Mouse (Mus musculus): ENCODE measurements around the gene Glb1l. TPM values are rescaled to one million over a fixed set of nuclear protein-coding genes. Genes with fewer than 3 reads are reported as not detected.
A peak's percentile ranks its signal among the peaks of the same experiment; 100 is the strongest.

The Glb1l gene
- polyA plus RNA-seq, 1 experiment from 2014 or later = 9.2 TPM

DNA sequence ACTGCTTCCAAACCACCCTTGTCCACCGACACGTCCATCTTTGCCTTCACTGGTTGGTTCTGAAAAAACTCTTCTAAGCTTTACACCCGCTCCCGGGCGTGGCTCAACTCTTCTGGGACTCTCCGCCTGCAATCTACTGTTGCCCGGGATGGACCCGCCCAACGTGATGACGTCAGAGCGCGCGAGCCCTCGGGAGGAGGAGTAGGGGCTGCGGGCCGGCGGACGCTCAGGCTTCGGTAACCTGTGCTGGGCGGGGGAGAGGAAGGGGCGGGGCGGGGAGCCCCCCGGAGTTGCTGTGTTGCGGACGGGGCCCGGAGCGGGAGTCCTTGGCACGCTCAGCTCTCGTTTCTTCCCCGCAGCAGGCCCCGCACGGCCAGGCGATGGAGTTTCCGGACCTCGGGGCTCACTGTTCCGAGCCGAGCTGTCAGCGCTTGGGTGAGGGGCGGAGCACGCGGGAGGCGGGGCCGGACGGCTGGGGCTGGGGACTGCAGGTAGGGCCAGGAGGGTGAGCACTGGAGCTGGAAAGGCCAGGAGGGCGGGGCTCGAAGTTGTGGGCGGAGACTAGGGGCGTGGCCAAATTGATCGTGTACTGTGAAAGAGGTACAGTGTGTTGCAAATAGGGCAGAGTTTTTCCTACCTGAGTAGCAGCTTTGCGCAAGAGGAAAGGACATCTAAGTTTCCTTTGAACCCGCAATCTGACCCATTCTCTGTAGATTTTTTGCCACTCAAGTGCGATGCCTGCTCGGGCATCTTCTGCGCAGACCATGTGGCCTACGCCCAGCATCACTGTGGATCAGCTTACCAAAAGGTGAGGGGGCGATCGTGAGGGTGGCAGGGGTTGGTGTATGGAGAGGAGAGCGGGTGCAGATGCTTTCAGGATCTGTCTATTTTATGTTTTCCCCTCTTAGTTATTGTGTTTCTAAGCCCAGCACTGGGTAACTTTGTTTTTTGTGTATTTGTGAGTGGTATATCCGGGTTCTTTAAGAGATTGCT, 41.8 kb downstream of the Glb1l start, which contains the start of gene Zfand2b:
Gene Zfand2b, plus strand, starts transcription at position 175 of the 993 bp plus-strand sequence.
- H3K27ac ChIP-seq (ENCODE audit: low read length) = peak within 1 kb of the TSS; percentile 93
- H3K9ac ChIP-seq (ENCODE audit: low read depth, low read length) = peak within 1 kb of the TSS; percentile 90
- peak within 1 kb of the TSS; percentile 89 for H3K4me2 ChIP-seq (ENCODE audit: low read depth, low read length)
- peaks cover 7% of the 10 kb centered on the region for H3K36me3 ChIP-seq (ENCODE audit: control insufficient read depth, insufficient read depth, low read length)
- peak; percentile 99 for ATAC-seq
- peak within 1 kb of the TSS; percentile 88 for H3K4me3 ChIP-seq (ENCODE audit: low read length)
- H3K27me3 ChIP-seq (replicated peaks; ENCODE audit: control insufficient read depth, insufficient read depth, low read length) = no peaks in the 10 kb centered on the region
- 2% methylated on average over 59 of the region's 59 CpGs for WGBS
- peaks cover 13% of the 10 kb centered on the region for H3K4me1 ChIP-seq (ENCODE audit: control insufficient read depth, insufficient read depth, low read length)
- no peaks in the 10 kb centered on the region for H3K9me3 ChIP-seq (ENCODE audit: control insufficient read depth, low read length)

GRCm38 (mm10) chr1:75168093-75168471, 42.5 kb downstream of the Glb1l start:
- Histone ChIP-seq H3K4me1 (ENCODE audit: control insufficient read depth, insufficient read depth, low read length) (peaks cover 13% of the 10 kb centered on the region), H3K9ac (ENCODE audit: low read depth, low read length) (peak overlapping the region; percentile 90)
- WGBS = 7% methylated on average over 7 of the region's 7 CpGs

GRCm38 (mm10) chr1:75160256-75160617, 50.4 kb downstream of the Glb1l start:
- Histone ChIP-seq H3K4me3 (ENCODE audit: low read length) (no peak overlapping the region), H3K27ac (ENCODE audit: low read length) (no peak overlapping the region), H3K4me1 (ENCODE audit: control insufficient read depth, insufficient read depth, low read length) (no peaks in the 10 kb centered on the region), H3K27me3 (replicated peaks; ENCODE audit: control insufficient read depth, insufficient read depth, low read length) (no peaks in the 10 kb centered on the region), H3K9ac (ENCODE audit: low read depth, low read length) (no peak overlapping the region), H3K4me2 (ENCODE audit: low read depth, low read length) (no peak overlapping the region), H3K9me3 (ENCODE audit: control insufficient read depth, low read length) (no peaks in the 10 kb centered on the region), H3K36me3 (ENCODE audit: control insufficient read depth, insufficient read depth, low read length) (no peaks in the 10 kb centered on the region)
- no peak for ATAC-seq
- WGBS = 83% methylated on average over 4 of the region's 4 CpGs

More at GRCm38 (mm10) chr1:75168093-75168471, 42.5 kb downstream of the Glb1l start:
- Histone ChIP-seq H3K27ac (ENCODE audit: low read length) (peak overlapping the region; percentile 17), H3K9me3 (ENCODE audit: control insufficient read depth, low read length) (no peaks in the 10 kb centered on the region), H3K27me3 (replicated peaks; ENCODE audit: control insufficient read depth, insufficient read depth, low read length) (no peaks in the 10 kb centered on the region), H3K4me2 (ENCODE audit: low read depth, low read length) (peak overlapping the region; percentile 89), H3K36me3 (ENCODE audit: control insufficient read depth, insufficient read depth, low read length) (peaks cover 7% of the 10 kb centered on the region), H3K4me3 (ENCODE audit: low read length) (peak overlapping the region; percentile 88)
- ATAC-seq = peak; percentile 31

DNA sequence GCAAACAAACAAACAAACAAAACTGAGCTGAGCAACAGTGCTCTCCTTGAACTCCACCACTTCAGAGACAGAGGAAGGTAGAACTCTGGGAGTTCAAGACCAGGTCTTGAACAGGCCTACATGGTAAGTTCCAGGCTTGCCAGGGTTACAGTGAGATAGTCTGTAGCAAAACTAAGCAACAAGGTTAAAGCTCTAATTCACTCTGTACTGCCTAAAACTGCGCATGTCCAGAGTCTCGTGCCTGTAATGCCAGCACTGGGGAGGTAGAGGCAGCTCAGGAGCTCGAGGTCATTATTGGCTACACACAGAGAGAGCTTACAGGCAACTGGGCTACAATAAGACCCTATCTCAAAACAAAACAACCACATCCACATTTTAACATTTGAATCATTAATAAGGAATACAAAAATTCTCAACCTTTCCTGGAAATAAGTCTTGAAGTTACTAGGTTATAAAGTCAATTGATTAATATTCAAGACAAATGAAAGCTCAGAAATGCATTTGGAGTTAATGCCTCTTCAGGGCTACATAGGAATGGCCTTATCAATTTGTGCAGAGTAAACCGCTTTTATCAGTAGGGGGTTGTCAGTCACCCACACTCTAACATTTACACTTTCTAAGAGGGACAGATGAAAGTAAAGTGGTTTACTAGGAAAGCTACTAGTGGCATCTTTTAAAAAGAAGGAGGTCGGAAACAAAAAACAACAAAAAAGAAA, 50.9 kb downstream of the Glb1l start:
- Histone ChIP-seq H3K27me3 (replicated peaks; ENCODE audit: control insufficient read depth, insufficient read depth, low read length) (no peaks in the 10 kb centered on the region), H3K36me3 (ENCODE audit: control insufficient read depth, insufficient read depth, low read length) (no peaks in the 10 kb centered on the region), H3K4me1 (ENCODE audit: control insufficient read depth, insufficient read depth, low read length) (no peaks in the 10 kb centered on the region), H3K9me3 (ENCODE audit: control insufficient read depth, low read length) (no peaks in the 10 kb centered on the region), H3K4me3 (ENCODE audit: low read length) (no peak overlapping the region), H3K27ac (ENCODE audit: low read length) (no peak overlapping the region), H3K4me2 (ENCODE audit: low read depth, low read length) (no peak overlapping the region), H3K9ac (ENCODE audit: low read depth, low read length) (no peak overlapping the region)
- 66% methylated on average over 5 of the region's 5 CpGs for WGBS
- no peak for ATAC-seq

DNA sequence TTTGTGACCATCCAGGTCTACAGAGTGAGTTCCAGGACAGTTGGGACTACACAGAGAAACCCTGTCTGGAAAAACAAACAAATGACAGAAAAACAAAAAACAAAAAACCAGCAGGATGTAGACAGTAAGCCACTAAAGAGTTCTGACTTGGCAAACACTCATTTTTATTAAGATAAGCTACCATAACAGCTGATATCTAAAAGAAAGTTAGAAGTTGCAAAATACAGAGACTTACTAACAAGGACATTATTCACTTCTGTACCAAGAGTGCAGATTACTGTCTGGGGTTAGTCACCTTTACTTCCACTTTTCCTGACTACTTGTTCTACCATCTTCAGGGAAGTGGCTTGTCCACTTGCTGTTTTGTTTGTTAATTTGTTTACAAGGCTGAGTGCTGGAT, 51.6 kb downstream of the Glb1l start:
- H3K36me3 ChIP-seq (ENCODE audit: control insufficient read depth, insufficient read depth, low read length) = no peaks in the 10 kb centered on the region
- H3K27ac ChIP-seq (ENCODE audit: low read length) = no peak overlapping the region
- H3K4me2 ChIP-seq (ENCODE audit: low read depth, low read length) = no peak overlapping the region
- no peak overlapping the region for H3K9ac ChIP-seq (ENCODE audit: low read depth, low read length)
- no peak for ATAC-seq
- no peak overlapping the region for H3K4me3 ChIP-seq (ENCODE audit: low read length)
- no peaks in the 10 kb centered on the region for H3K9me3 ChIP-seq (ENCODE audit: control insufficient read depth, low read length)
- no peaks in the 10 kb centered on the region for H3K27me3 ChIP-seq (replicated peaks; ENCODE audit: control insufficient read depth, insufficient read depth, low read length)
- no peaks in the 10 kb centered on the region for H3K4me1 ChIP-seq (ENCODE audit: control insufficient read depth, insufficient read depth, low read length)

GRCm38 (mm10) chr1:75155837-75156236, 54.8 kb downstream of the Glb1l start:
- no peak overlapping the region for H3K9ac ChIP-seq (ENCODE audit: low read depth, low read length)
- no peak for ATAC-seq
- H3K4me1 ChIP-seq (ENCODE audit: control insufficient read depth, insufficient read depth, low read length) = no peaks in the 10 kb centered on the region
- no peaks in the 10 kb centered on the region for H3K27me3 ChIP-seq (replicated peaks; ENCODE audit: control insufficient read depth, insufficient read depth, low read length)
- no peak overlapping the region for H3K4me3 ChIP-seq (ENCODE audit: low read length)
- no peak overlapping the region for H3K27ac ChIP-seq (ENCODE audit: low read length)
- H3K9me3 ChIP-seq (ENCODE audit: control insufficient read depth, low read length) = no peaks in the 10 kb centered on the region
- H3K4me2 ChIP-seq (ENCODE audit: low read depth, low read length) = no peak overlapping the region
- H3K36me3 ChIP-seq (ENCODE audit: control insufficient read depth, insufficient read depth, low read length) = no peaks in the 10 kb centered on the region
- WGBS = 41% methylated on average over 3 of the region's 3 CpGs

DNA sequence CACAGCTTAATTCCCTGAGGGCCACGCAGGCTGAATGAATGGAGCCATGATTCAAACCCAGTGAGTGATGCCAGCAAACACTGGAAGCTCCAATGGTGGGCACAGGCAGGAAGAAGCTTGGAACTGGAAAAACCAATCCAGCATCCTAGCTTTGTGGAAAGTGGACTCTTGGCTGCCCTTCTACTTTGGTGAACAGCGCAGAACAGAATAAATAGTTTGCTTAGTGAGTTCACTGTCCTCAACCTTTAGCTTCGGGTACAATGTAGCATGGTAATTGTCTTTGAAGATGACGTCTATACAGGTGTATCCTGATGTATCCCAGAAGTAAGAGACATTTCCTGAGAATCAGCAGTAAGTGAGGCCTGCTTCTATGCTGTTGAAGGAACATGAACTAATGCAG, 61.9 kb downstream of the Glb1l start:
- H3K36me3 ChIP-seq (ENCODE audit: control insufficient read depth, insufficient read depth, low read length) = peaks cover 21% of the 10 kb centered on the region
- no peak for ATAC-seq
- 87% methylated on average over 4 of the region's 4 CpGs for WGBS
- H3K4me1 ChIP-seq (ENCODE audit: control insufficient read depth, insufficient read depth, low read length) = peaks cover 5% of the 10 kb centered on the region; the same call in 1 of the 2 replicates
- no peak overlapping the region for H3K27ac ChIP-seq (ENCODE audit: low read length)
- no peak overlapping the region for H3K4me3 ChIP-seq (ENCODE audit: low read length)
- no peak overlapping the region for H3K4me2 ChIP-seq (ENCODE audit: low read depth, low read length)
- H3K9me3 ChIP-seq (ENCODE audit: control insufficient read depth, low read length) = no peaks in the 10 kb centered on the region
- no peak overlapping the region for H3K9ac ChIP-seq (ENCODE audit: low read depth, low read length)
- H3K27me3 ChIP-seq (replicated peaks; ENCODE audit: control insufficient read depth, insufficient read depth, low read length) = no peaks in the 10 kb centered on the region

Small RNA genes within 50 kb of the gene (microRNA-seq; reads per million reads assigned to microRNA genes)
- not detected for gene Gm27943

Other genes starting within 250 kb of the Glb1l start
- 9.4 and 10.2 TPM in 2 replicates for gene Nhej1, start 85.6 kb downstream of the Glb1l start, polyA plus RNA-seq (2015; fragmentation: Nextera tagmentation; extraction: Ambion mirVana)
- gene Slc23a3, start 76.9 kb downstream of the Glb1l start, polyA plus RNA-seq (2015; fragmentation: Nextera tagmentation; extraction: Ambion mirVana) = 1.2 and 1.5 TPM in 2 replicates
- gene Cnppd1, start 68.1 kb downstream of the Glb1l start, polyA plus RNA-seq (2015; fragmentation: Nextera tagmentation; extraction: Ambion mirVana) = 49.1 and 52.5 TPM in 2 replicates
- gene Retreg2, start 68.0 kb downstream of the Glb1l start, polyA plus RNA-seq (2015; fragmentation: Nextera tagmentation; extraction: Ambion mirVana) = 44.7 and 50.8 TPM in 2 replicates
- gene Zfand2b, start 42.2 kb downstream of the Glb1l start, polyA plus RNA-seq (2015; fragmentation: Nextera tagmentation; extraction: Ambion mirVana) = 53.2 and 54.6 TPM in 2 replicates
- 21.5 and 27.8 TPM in 2 replicates for gene Abcb6, start 30.4 kb downstream of the Glb1l start, polyA plus RNA-seq (2015; fragmentation: Nextera tagmentation; extraction: Ambion mirVana)
- gene Ankzf1, start 18.7 kb downstream of the Glb1l start, polyA plus RNA-seq (2015; fragmentation: Nextera tagmentation; extraction: Ambion mirVana) = 25.4 and 26.5 TPM in 2 replicates
- gene Atg9a, start 18.6 kb downstream of the Glb1l start, polyA plus RNA-seq (2015; fragmentation: Nextera tagmentation; extraction: Ambion mirVana) = 28.3 and 31.7 TPM in 2 replicates
- 108 and 120 TPM in 2 replicates for gene Stk16, start within 50 bp of the Glb1l start, polyA plus RNA-seq (2015; fragmentation: Nextera tagmentation; extraction: Ambion mirVana)
- 137 and 151 TPM in 2 replicates for gene Tuba4a, start 9.1 kb upstream of the Glb1l start, polyA plus RNA-seq (2015; fragmentation: Nextera tagmentation; extraction: Ambion mirVana)
- gene A630095N17Rik, start 21.3 kb upstream of the Glb1l start, polyA plus RNA-seq (2015; fragmentation: Nextera tagmentation; extraction: Ambion mirVana) = not detected in 2 replicates
- 20.9 and 24.3 TPM in 2 replicates for gene Dnajb2, start 25.6 kb upstream of the Glb1l start, polyA plus RNA-seq (2015; fragmentation: Nextera tagmentation; extraction: Ambion mirVana)
- 2.9 and 3.0 TPM in 2 replicates for gene Ptprn, start 53.7 kb upstream of the Glb1l start, polyA plus RNA-seq (2015; fragmentation: Nextera tagmentation; extraction: Ambion mirVana)
- 9.2 and 9.9 TPM in 2 replicates for gene Resp18, start 67.6 kb upstream of the Glb1l start, polyA plus RNA-seq (2015; fragmentation: Nextera tagmentation; extraction: Ambion mirVana)
- 159 and 160 TPM in 2 replicates for gene Dnpep, start 107.2 kb upstream of the Glb1l start, polyA plus RNA-seq (2015; fragmentation: Nextera tagmentation; extraction: Ambion mirVana)
- gene Des, start 149.5 kb upstream of the Glb1l start, polyA plus RNA-seq (2015; fragmentation: Nextera tagmentation; extraction: Ambion mirVana) = 149 and 159 TPM in 2 replicates
- gene Speg, start 164.5 kb upstream of the Glb1l start, polyA plus RNA-seq (2015; fragmentation: Nextera tagmentation; extraction: Ambion mirVana) = 33.5 and 35.2 TPM in 2 replicates
- gene Gmppa, start 225.1 kb upstream of the Glb1l start, polyA plus RNA-seq (2015; fragmentation: Nextera tagmentation; extraction: Ambion mirVana) = 134 and 137 TPM in 2 replicates
- gene Asic4, start 239.6 kb upstream of the Glb1l start, polyA plus RNA-seq (2015; fragmentation: Nextera tagmentation; extraction: Ambion mirVana) = 2.0 and 2.4 TPM in 2 replicates